Mouse (Mus musculus) lung, postnatal 14 days (tissue): ENCODE results near the gene Unc5cl.

Experiments
- DNase-seq: peaks from one replicate; pipeline ENCODE4 v3.0.0; 2021

The Unc5cl gene

GRCm38 (mm10) chr17:48432158-48432980 lies 22.3 kb upstream of the Unc5cl start, which contains the start of gene Apobec2:
Gene Apobec2 (minus strand): TSS chr17:48432930.
- DNase-seq = peak; percentile 12

- DNase-seq = no peak
Measured at GRCm38 (mm10) chr17:48433006-48433655, 21.6 kb upstream of the Unc5cl start.

- DNase-seq = no peak
Measured at GRCm38 (mm10) chr17:48433689-48434330, 20.9 kb upstream of the Unc5cl start.

- no peak for DNase-seq
Measured at GRCm38 (mm10) chr17:48434479-48434878, 20.2 kb upstream of the Unc5cl start.

DNA sequence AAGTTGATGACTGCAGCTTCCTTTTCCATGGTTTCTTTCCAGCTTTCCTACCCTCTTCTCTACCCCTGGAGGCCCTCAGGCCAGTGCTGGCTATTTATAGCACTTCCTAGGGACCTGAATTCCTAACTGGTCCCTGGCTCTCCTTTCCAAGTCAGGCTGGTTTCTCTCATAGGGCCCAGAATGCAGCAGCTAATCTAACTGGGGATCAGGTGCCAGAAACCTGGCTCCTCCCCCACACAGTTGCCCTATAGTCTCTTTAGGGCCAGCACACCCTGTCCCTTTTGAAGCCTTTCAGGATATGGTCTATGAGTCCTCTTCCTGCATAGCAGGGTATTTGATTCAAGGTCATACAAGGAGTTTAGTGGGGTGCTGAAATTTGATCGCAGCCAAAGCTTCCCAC lies 18.2 kb upstream of the Unc5cl start:
- DNase-seq = no peak

DNA sequence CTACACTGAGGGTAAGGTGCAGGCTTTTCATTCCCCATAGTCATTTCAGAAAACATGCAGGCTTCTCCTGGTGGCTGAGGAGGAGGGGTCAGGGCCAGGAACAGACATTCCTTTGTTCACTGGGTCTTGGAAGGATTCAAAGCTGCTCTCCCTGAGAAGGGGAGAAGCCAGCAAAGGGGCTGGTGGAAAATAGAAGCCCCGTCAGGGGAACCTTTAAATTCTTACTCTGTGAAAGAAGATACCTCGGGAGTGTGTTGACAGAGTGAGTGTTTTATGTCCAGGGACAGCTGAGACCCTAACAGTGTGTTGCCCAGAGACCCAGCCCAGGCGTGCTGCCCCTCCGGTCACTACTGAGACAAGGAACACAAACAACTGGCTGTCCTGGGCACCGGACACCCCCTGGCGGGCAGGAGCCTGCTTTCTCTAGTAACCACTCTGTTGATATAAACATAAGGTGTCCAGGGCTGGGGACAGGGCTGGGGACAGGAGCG lies 17.2 kb upstream of the Unc5cl start:
- DNase-seq = peak; percentile 17

DNA sequence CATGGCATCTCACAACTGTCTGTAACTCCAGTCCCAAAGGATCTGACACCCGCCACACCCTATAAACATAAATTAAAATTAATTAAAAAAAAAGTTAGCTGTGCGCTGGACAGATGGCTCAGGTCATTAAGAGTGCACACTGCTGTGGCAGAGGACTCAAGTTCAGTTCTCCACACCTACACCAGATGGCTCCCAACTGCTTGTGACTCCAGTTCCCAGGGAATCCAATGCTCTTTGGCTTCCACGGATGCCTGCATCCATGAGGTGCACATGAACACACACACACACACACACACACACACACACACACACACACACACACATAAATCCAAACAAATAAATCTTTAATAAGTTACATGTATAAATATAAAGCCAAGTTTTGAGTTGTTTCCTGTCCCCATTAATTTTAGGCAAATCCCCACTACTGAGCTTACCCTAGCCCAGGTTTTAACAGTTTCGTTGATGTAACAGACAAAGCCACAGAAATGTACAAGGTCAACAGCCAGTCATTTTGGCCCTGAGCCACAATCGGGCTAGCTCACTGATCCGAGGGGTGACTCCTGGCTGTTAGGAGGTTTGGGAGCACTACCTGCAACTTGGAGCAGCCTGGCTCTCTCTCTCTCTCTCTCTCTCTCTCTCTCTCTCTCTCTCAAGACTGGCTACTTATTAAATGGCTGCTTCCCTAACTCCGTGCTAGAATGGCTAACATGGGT lies 11.8 kb upstream of the Unc5cl start:
- no peak for DNase-seq

- no peak for DNase-seq
Measured at GRCm38 (mm10) chr17:48443542-48444145, 11.1 kb upstream of the Unc5cl start.

- no peak for DNase-seq
Measured at GRCm38 (mm10) chr17:48447675-48448074, 7.0 kb upstream of the Unc5cl start.

DNA sequence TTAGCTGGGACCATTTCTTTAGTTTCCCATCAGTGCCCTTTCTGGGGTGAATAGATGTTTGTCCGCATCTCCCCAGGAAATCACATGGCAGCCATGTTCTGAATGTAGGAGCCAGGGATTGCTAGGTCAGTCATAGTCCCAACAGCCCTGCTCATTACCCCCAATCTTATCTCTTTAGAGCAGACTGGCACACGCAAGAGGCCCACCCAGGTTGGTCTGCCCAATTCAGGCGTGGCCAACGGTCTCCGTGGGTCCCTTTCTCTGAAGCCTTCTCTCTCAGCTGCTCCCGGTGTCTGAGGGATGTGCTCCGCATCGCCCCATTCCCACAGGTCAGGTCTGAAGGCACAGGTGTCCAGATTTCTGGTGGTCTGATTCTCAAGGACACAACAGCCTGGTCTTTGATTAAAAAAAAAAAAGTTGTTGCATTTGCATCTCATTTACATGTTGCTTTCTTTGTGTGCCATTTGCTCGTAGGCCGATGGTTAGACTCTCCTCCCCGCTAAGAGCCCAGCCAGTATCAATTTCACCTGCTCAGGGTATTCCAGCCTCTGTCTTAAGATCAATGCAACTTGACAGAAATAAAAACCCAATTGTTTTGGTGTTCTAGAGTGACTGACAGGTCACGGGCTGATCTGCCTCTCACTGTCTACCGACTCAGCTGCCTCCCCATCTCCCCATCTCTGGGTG lies 3.9 kb upstream of the Unc5cl start:
- no peak for DNase-seq

DNA sequence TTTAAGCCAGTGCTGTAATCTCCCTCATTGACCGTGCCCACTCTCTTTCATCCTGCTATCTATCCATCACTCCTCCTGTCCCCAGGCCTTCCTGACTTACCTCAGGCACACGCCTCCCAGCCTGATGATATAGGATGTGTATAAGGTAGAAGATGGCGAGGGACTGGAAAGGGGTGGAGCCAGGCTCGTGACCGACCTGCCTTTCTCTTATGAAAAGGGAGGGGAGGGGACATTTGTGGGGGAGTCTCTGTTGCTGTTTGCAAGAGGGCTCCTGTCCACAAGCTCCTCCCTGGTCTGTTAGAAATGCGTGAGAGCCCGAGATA lies 3.4 kb upstream of the Unc5cl start, which contains the start of gene Tspo2:
Gene Tspo2 (minus strand): TSS at position 170 of the 323 bp plus-strand sequence.
- no peak for DNase-seq

DNA sequence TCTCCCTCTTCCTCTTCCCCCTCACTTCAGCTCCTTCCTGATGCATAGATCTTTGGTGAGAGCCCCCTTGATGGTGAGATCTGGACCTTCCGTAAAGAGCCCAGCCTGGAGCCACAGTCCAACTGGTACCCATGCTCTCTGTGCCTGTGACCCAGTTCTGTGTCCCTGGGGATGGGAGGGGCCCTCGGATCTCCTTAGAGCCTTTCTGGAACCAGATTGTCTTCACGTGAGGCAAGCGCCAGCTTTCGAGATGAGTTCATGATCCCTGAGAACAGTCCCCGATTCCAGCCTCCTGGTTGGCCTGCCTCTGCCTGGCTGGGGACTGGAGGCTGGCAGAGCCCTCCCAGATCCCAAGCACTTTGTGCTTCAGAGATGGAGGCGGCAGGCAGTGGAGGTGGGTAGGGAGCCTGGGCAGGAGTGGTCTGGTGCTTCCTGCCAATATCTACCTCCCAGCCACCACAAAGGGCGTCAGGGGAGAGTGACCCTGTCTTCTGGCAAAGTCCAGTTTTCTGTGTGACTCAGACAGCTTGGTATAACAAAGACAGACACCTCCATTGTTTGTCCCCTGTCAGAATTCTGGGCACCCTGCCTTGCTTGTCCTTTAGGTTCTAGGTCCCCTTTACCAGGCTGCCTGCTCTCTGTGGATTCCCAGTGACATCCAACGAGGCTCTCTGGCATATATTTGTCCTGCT lies 2.8 kb upstream of the Unc5cl start:
- no peak for DNase-seq

GRCm38 (mm10) chr17:48453489-48453888 lies 1.2 kb upstream of the Unc5cl start:
- DNase-seq = no peak

DNA sequence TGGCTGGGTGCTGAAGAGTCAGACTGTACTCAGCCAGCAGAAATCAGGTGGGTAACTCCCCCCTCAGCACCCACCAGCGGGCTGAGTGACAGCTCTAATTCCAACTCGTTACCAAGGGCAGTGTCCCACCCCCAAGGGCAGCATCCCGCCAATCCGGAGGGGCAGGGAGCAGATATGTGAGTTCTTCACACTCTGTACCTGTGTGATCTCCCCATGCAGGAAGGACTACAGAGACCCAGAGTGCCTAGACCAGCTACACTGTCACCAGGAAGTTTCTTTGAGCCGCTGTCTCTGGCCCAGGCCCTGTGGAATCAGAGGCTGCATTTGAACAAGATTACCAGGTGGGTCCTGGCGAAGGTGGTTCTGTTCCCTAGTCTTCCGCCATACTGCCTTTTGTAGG lies 511 bp upstream of the Unc5cl start:
- no peak for DNase-seq

- DNase-seq = no peak
Measured at GRCm38 (mm10) chr17:48455955-48456354, 1.3 kb downstream of the Unc5cl start.

GRCm38 (mm10) chr17:48457971-48458653 lies 3.4 kb downstream of the Unc5cl start:
- no peak for DNase-seq

- DNase-seq = no peak
Measured at GRCm38 (mm10) chr17:48462096-48462495, 7.4 kb downstream of the Unc5cl start.

DNA sequence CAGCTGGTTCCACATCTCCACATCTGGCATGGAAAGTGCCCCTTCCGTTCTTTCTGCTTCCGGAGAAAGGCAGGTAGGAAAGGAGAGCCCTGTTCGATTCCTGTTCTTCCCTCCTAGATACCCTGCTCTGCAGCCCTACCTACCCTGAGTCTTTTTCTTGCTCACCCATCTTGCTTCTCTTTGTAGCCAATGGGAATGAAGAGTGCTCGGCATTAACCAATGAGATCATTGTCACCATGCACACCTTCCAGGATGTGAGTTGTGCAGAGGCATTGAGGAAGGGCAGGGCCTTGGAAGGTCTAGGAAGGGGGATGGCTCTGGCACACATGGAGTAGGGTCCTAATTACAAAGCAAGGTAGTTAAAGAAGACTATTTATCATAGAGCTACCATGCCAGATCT lies 8.7 kb downstream of the Unc5cl start:
- DNase-seq = no peak

DNA sequence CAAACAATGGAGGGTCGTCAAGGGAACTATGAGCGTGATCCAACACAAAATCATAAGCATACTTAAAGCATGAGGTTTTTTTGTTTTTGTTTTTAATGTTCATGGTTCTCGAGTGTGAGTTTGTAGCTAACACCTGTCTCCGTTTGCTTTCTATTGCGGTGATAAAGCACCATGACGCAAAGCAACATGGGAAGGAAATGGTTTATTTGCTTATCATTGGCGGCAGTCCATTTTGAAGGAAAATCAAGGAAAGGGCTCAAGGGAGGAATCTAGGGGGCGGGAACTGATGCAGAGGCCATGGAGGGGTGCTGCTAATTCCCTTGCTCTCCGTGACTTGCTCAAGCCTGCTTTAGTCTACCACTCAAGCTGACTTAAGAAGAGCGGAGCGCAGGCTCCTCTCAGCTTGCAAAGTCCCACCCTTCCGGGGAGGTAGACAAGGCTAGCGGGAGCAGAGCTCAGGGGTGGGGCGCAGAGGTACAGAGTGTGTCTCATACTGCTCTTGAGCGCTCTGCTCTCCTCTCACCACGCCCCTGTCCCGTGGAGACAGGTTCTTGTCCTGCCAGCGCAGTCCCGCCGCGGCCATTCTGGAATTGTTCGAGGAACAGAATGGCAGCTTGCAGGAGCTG lies 12.2 kb downstream of the Unc5cl start:
- DNase-seq = peak; percentile 5
